Mouse (Mus musculus): ENCODE measurements at regions not wholly inside any gene's neighbourhood (a gene's known extent, or its start where the extent isn't known, plus 50 kb on each side); places are given as distances from the start of the nearest gene placed in this dataset.
A peak's percentile ranks its signal among the peaks of the same experiment; 100 is the strongest.

DNA sequence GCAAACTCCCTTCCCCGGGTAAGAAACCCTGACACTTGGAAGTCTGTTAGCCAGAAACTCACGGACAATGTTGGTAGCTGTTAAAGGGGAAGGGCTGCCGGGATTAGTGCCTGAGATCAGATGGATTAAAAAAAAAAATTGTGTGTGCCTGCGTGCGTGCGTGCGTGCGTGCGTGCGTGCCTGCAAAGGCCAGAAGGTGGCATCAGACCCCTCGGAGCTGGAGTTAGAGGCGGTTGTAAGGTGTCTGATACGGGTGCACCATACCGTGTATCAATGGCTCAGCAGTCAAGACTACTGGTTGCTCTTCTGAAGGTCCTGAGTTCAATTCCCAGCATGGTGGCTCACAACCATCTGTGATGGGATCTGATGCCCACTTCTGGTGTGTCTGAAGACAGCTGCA is 59.0 kb upstream of the Ccdc167 start:
- Histone ChIP-seq H3K27me3 (ENCODE audit: insufficient read depth, low read length) (peaks cover 49% of the 10 kb centered on the region), H3K9me3 (ENCODE audit: low read length) (no peaks in the 10 kb centered on the region), H3K36me3 (ENCODE audit: insufficient read depth, low read length) (no peaks in the 10 kb centered on the region), H3K4me3 (replicated peaks; ENCODE audit: low read length) (no peak overlapping the region), H3K4me1 (replicated peaks; ENCODE audit: low read depth, low read length) (peaks cover 19% of the 10 kb centered on the region)
- TF ChIP-seq POU5F1 (IDR thresholded peaks at IDR 0.05; ENCODE audit: borderline replicate concordance, low read length) (no peak), CTCF (conservative IDR thresholded peaks at IDR 0.05; ENCODE audit: low read length) (no peak), NANOG (IDR thresholded peaks at IDR 0.05; ENCODE audit: borderline replicate concordance, low read length) (no peak)

DNA sequence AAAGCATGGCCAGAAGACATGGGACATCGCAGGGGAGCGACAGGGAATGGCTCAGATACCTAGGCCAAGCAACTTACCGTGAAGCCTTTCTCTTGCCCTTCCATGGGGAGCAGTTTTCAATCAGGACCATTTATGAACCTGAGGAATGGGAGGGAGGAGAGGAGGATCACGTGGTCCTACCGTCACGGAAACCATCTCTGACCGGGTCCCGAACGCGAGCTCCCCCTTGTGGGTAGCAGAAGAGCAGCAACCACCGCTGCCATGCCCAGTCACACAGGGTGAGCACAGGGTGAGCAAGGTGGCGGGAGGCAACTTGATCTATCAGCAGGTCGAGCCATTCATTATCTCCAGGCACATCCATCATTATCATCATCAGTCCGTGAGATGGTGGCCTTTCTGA is 56.5 kb upstream of the Ccdc167 start:
- H3K4me1 ChIP-seq (replicated peaks; ENCODE audit: low read depth, low read length): peaks cover 43% of the 10 kb centered on the region
- no peak overlapping the region for H3K4me3 ChIP-seq (replicated peaks; ENCODE audit: low read length)
- no peaks in the 10 kb centered on the region for H3K36me3 ChIP-seq (ENCODE audit: insufficient read depth, low read length)
- H3K9me3 ChIP-seq (ENCODE audit: low read length): no peaks in the 10 kb centered on the region
- TF ChIP-seq NANOG (IDR thresholded peaks at IDR 0.05; ENCODE audit: borderline replicate concordance, low read length) (no peak), CTCF (conservative IDR thresholded peaks at IDR 0.05; ENCODE audit: low read length) (peak; percentile 74)
- H3K27me3 ChIP-seq (ENCODE audit: insufficient read depth, low read length): peaks cover 37% of the 10 kb centered on the region

DNA sequence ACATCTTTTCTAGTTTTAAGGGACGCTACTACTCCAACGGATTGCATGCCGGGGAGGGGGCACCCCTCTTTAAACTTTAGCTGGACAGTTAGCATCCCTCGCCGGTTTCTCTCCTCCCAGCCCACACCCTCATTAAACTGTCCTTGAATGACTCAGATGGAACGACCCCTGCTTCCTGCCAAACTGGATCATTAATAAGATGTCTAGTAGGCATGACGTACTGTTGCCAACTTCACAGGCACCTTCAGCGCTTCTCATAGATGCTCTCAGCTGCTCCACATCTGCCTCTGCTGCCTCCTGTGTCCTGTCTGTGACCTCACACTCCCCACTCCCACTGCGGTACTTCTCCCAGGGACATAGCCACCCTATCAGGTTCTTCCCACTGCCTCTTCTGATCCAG is 54.1 kb upstream of the Ccdc167 start:
- Histone ChIP-seq H3K27me3 (ENCODE audit: insufficient read depth, low read length) (peaks cover 33% of the 10 kb centered on the region), H3K36me3 (ENCODE audit: insufficient read depth, low read length) (no peaks in the 10 kb centered on the region), H3K4me1 (replicated peaks; ENCODE audit: low read depth, low read length) (peaks cover 42% of the 10 kb centered on the region), H3K9me3 (ENCODE audit: low read length) (no peaks in the 10 kb centered on the region), H3K4me3 (replicated peaks; ENCODE audit: low read length) (no peak overlapping the region)
- TF ChIP-seq POU5F1 (IDR thresholded peaks at IDR 0.05; ENCODE audit: borderline replicate concordance, low read length) (no peak), CTCF (conservative IDR thresholded peaks at IDR 0.05; ENCODE audit: low read length) (no peak), NANOG (IDR thresholded peaks at IDR 0.05; ENCODE audit: borderline replicate concordance, low read length) (no peak)

DNA sequence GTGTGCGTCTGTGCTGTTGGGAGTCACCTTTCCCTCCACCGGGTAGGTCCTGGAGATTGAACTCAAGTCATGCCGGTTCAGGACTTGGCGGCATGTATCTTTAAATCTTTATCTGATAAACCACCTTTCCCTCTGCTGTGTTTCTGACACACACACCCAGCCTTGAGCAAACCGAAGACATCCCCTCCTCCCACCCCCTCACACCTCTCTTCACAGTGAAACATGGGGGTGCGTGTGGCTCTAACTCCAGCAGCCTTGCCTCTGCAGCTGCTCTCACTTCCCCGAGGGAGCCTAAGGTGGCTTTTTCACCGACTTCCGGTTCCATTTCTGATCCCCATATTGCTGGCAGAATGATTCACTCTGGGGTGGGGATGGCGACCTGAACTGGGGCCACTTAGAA is 52.8 kb upstream of the Ccdc167 start:
- Histone ChIP-seq H3K4me3 (replicated peaks; ENCODE audit: low read length) (peak overlapping the region; percentile 52), H3K9me3 (ENCODE audit: low read length) (no peaks in the 10 kb centered on the region), H3K4me1 (replicated peaks; ENCODE audit: low read depth, low read length) (peaks cover 37% of the 10 kb centered on the region), H3K27me3 (ENCODE audit: insufficient read depth, low read length) (peaks cover 26% of the 10 kb centered on the region), H3K36me3 (ENCODE audit: insufficient read depth, low read length) (no peaks in the 10 kb centered on the region)
- no peak for TF ChIP-seq POU5F1 (IDR thresholded peaks at IDR 0.05; ENCODE audit: borderline replicate concordance, low read length)
- no peak for TF ChIP-seq NANOG (IDR thresholded peaks at IDR 0.05; ENCODE audit: borderline replicate concordance, low read length)
- TF ChIP-seq CTCF (conservative IDR thresholded peaks at IDR 0.05; ENCODE audit: low read length): no peak

DNA sequence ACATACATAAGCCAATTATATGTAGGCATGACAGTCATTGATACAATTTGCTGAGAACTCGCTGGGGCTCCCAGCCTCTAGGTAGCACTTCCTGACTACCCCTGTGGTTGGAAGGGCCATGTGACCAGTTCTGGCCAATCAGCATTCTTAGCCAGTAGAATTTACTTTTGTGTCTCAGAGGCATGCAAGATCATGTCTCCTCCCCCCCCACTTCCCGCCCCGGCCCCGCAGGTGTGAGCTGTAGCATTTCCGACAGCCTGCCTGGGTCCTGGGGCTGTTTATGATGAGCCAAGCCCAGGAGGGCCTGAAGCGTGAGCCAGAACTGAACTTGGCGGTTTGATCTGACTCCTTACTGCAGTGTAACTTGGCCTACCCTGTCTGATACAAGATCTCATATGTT is 52.3 kb upstream of the Ccdc167 start:
- TF ChIP-seq POU5F1 (IDR thresholded peaks at IDR 0.05; ENCODE audit: borderline replicate concordance, low read length): no peak
- peak overlapping the region; percentile 52 for H3K4me3 ChIP-seq (replicated peaks; ENCODE audit: low read length)

DNA sequence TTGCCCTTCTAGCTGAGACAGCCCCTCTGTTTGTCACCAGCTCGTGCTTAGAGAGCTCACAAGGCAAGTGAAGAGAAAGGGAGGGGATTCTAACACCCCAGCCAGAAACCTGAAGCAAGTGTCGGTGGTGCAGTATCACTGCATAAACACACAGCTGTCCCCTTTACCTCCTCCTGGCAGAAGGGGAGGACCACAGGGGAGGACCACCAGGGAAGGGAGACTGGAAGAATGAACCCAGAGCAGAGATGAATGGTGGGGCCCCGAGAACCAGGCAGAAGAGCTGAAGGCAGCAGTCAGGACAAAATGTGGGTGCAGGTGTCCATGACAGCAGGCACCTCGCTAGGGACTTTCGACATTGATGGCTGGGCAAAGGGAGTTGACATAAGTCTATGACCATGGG is 51.8 kb upstream of the Ccdc167 start:
- Histone ChIP-seq H3K9me3 (ENCODE audit: low read length) (no peaks in the 10 kb centered on the region), H3K4me1 (replicated peaks; ENCODE audit: low read depth, low read length) (peaks cover 37% of the 10 kb centered on the region), H3K27me3 (ENCODE audit: insufficient read depth, low read length) (peaks cover 20% of the 10 kb centered on the region), H3K4me3 (replicated peaks; ENCODE audit: low read length) (no peak overlapping the region), H3K36me3 (ENCODE audit: insufficient read depth, low read length) (no peaks in the 10 kb centered on the region)
- TF ChIP-seq CTCF (conservative IDR thresholded peaks at IDR 0.05; ENCODE audit: low read length) (no peak), POU5F1 (IDR thresholded peaks at IDR 0.05; ENCODE audit: borderline replicate concordance, low read length) (no peak), NANOG (IDR thresholded peaks at IDR 0.05; ENCODE audit: borderline replicate concordance, low read length) (no peak)

More for the DNA sequence above, 52.3 kb upstream of the Ccdc167 start:
- Histone ChIP-seq H3K9me3 (ENCODE audit: low read length) (no peaks in the 10 kb centered on the region), H3K36me3 (ENCODE audit: insufficient read depth, low read length) (no peaks in the 10 kb centered on the region), H3K4me1 (replicated peaks; ENCODE audit: low read depth, low read length) (peaks cover 37% of the 10 kb centered on the region), H3K27me3 (ENCODE audit: insufficient read depth, low read length) (peaks cover 22% of the 10 kb centered on the region)
